Mouse (Mus musculus) CH12.LX (cell line): Measurements from ENCODE around the gene Polr3c. TPM values are rescaled to one million over a fixed set of nuclear protein-coding genes. Genes with fewer than 3 reads are reported as not detected.

Experiments used
- DNase-seq: peaks from one replicate; pipeline ENCODE4 v3.0.0-alpha.2; 2013; ENCODE audit errors: extremely low read depth
- H3K27ac ChIP-seq: 2 replicates; pipeline ENCODE4 v1.5.1; 2012; ENCODE audit warnings: low read depth, mild to moderate bottlenecking, control low read depth, moderate library complexity; ENCODE audit not compliant: insufficient read depth
- H3K27me3 ChIP-seq: replicated peaks from 2 replicates; pipeline ENCODE3; 2012; ENCODE audit warnings: inconsistent platforms
- H3K36me3 ChIP-seq, 2 experiments: replicated peaks in 1 of 2; 2 replicates each; pipeline versions ENCODE3 to v1.6.1; 2012; ENCODE audit warnings: inconsistent platforms in 1 of 2, low read length in 1 of 2, mild to moderate bottlenecking in 1 of 2, mixed read lengths in 1 of 2, moderate library complexity in 1 of 2; ENCODE audit not compliant: control insufficient read depth in 1 of 2, insufficient read depth in 1 of 2
- H3K4me1 ChIP-seq, 2 experiments: 2 replicates each; pipeline ENCODE4 v1.6.1; 2012; ENCODE audit warnings: inconsistent platforms in 1 of 2, moderate library complexity in 1 of 2; ENCODE audit not compliant: insufficient read depth in 2 of 2, control insufficient read depth in 1 of 2
- H3K4me2 ChIP-seq: 2 replicates; pipeline ENCODE4 v1.6.1; 2012; ENCODE audit warnings: low read depth, mild to moderate bottlenecking, control low read depth; ENCODE audit not compliant: poor library complexity, insufficient read depth, severe bottlenecking
- H3K4me3 ChIP-seq, 3 experiments: fragments of 150-350 bp in 1 of 3; sonication (generic) in 1 of 3; replicated peaks in 1 of 3; 2 replicates each; pipeline versions ENCODE3 to v1.5.1; 2011 to 2012; ENCODE audit warnings: low read depth in 2 of 3, low read length in 2 of 3, mild to moderate bottlenecking in 2 of 3, moderate library complexity in 2 of 3, control low read depth in 1 of 3, improper control_type of control experiment in 1 of 3, inconsistent platforms in 1 of 3, mixed read lengths in 1 of 3; ENCODE audit not compliant: poor library complexity in 1 of 3
- H3K79me2 ChIP-seq: replicated peaks from 2 replicates; pipeline ENCODE4 v1.6.1; 2012; ENCODE audit warnings: mild to moderate bottlenecking, moderate library complexity; ENCODE audit not compliant: control insufficient read depth, poor library complexity, insufficient read depth, severe bottlenecking; ENCODE audit errors: extremely low read depth
- H3K9ac ChIP-seq: 2 replicates; pipeline ENCODE4 v1.6.1; 2012; ENCODE audit warnings: low read depth, mild to moderate bottlenecking, control low read depth, moderate library complexity; ENCODE audit not compliant: insufficient read depth
- H3K9me3 ChIP-seq: replicated peaks from 2 replicates; pipeline ENCODE3; 2012; ENCODE audit warnings: low read length, inconsistent platforms, mixed read lengths
- CTCF ChIP-seq, 2 experiments: IDR thresholded peaks in 1 of 2; conservative IDR thresholded peaks in 1 of 2; 2 replicates each; pipeline ENCODE4 v1.5.1; 2011 to 2012; ENCODE audit warnings: low read depth in 2 of 2, low read length in 2 of 2, improper control_type of control experiment in 1 of 2, inconsistent platforms in 1 of 2, mild to moderate bottlenecking in 1 of 2, moderate library complexity in 1 of 2
- E2F4 ChIP-seq: IDR thresholded peaks from 2 replicates; pipeline ENCODE4 v1.6.1; 2011; ENCODE audit warnings: low read depth, low read length, improper control_type of control experiment; ENCODE audit not compliant: insufficient replicate concordance
- GABPA ChIP-seq: IDR thresholded peaks from 2 replicates; pipeline ENCODE4 v1.6.1; 2012; ENCODE audit warnings: low read depth, low read length, improper control_type of control experiment, inconsistent platforms; ENCODE audit not compliant: insufficient replicate concordance
- HCFC1 ChIP-seq: IDR thresholded peaks from 2 replicates; pipeline ENCODE4 v1.6.1; 2012; ENCODE audit warnings: low read depth, mild to moderate bottlenecking, inconsistent platforms, low read length, improper control_type of control experiment
- KAT2A ChIP-seq: IDR thresholded peaks from 2 replicates; pipeline ENCODE4 v1.6.1; 2012; ENCODE audit warnings: low read length, improper control_type of control experiment, inconsistent platforms; ENCODE audit not compliant: insufficient replicate concordance
- MAX ChIP-seq: IDR thresholded peaks from 2 replicates; pipeline ENCODE4 v1.6.1; 2011; ENCODE audit warnings: low read length, improper control_type of control experiment
- MAZ ChIP-seq: IDR thresholded peaks from 2 replicates; pipeline ENCODE4 v1.6.1; 2012; ENCODE audit warnings: low read depth, mild to moderate bottlenecking, inconsistent platforms, low read length, improper control_type of control experiment, moderate library complexity
- MXI1 ChIP-seq: IDR thresholded peaks from 2 replicates; pipeline ENCODE4 v1.6.1; 2011; ENCODE audit warnings: mild to moderate bottlenecking, low read depth, low read length, improper control_type of control experiment
- NELFE ChIP-seq: IDR thresholded peaks from 2 replicates; pipeline ENCODE4 v1.6.1; 2011; ENCODE audit warnings: low read depth, low read length, improper control_type of control experiment
- NRF1 ChIP-seq: IDR thresholded peaks from 2 replicates; pipeline ENCODE4 v1.6.1; 2014; ENCODE audit warnings: low read depth, mild to moderate bottlenecking, inconsistent platforms, low read length, improper control_type of control experiment, moderate library complexity
- PAX5 ChIP-seq: IDR thresholded peaks from 2 replicates; pipeline ENCODE4 v1.6.1; 2012; ENCODE audit warnings: low read length, inconsistent platforms, mixed read lengths
- POLR2A ChIP-seq: IDR thresholded peaks from 2 replicates; pipeline ENCODE4 v1.6.1; 2011; ENCODE audit warnings: low read depth, mild to moderate bottlenecking, improper control_type of control experiment, low read length
- POLR2AphosphoS2 ChIP-seq: IDR thresholded peaks from 2 replicates; pipeline ENCODE4 v1.6.1; 2011; ENCODE audit warnings: low read depth, low read length, improper control_type of control experiment
- SMC3 ChIP-seq: IDR thresholded peaks from 2 replicates; pipeline ENCODE4 v1.6.1; 2011; ENCODE audit warnings: low read depth, low read length, improper control_type of control experiment
- TBP ChIP-seq: conservative IDR thresholded peaks from 2 replicates; pipeline ENCODE4 v1.6.1; 2011; ENCODE audit warnings: low read depth, low read length, improper control_type of control experiment
- UBTF ChIP-seq: IDR thresholded peaks from 2 replicates; pipeline ENCODE4 v1.6.1; 2012; ENCODE audit warnings: low read depth, mild to moderate bottlenecking, inconsistent platforms, low read length, improper control_type of control experiment, moderate library complexity
- USF1 ChIP-seq: IDR thresholded peaks from 2 replicates; pipeline ENCODE4 v1.6.1; 2014; ENCODE audit warnings: low read depth, mild to moderate bottlenecking, inconsistent platforms, low read length, improper control_type of control experiment
- USF2 ChIP-seq: conservative IDR thresholded peaks from 2 replicates; pipeline ENCODE4 v1.6.1; 2011; ENCODE audit warnings: low read depth, low read length, improper control_type of control experiment
- ZKSCAN1 ChIP-seq: IDR thresholded peaks from 2 replicates; pipeline ENCODE4 v1.6.1; 2012; ENCODE audit warnings: low read depth, inconsistent platforms, low read length, improper control_type of control experiment, borderline replicate concordance
- dilution Hi-C: fragments of 300-500 bp; cut with MboI; formaldehyde crosslinking; loops from 2 replicates; pipeline ENCODE4 v1.14.3; 2020; ENCODE audit warnings: low sequenced_read_pairs; ENCODE audit not compliant: extremely low pct_unique_long_range_greater_than_20kb, extremely low pct_ligation_motif_present
- in situ Hi-C: fragments of 300-500 bp; cut with MboI; formaldehyde crosslinking; loops from 3 replicates; pipeline ENCODE4 v1.14.3; 2019; ENCODE audit warnings: low sequenced_read_pairs, low pct_ligation_motif_present, low pct_unique_long_range_greater_than_20kb, mixed read lengths
- polyA plus RNA-seq: library from polyadenylated mRNA; unstranded; fragments of >175 nt; gene quantifications from 2 replicates; pipeline ENCODE4 v1.2.1, GENCODE M21; 2012; ENCODE audit warnings: low read depth; ENCODE audit not compliant: insufficient read length
- total RNA-seq, 2 experiments: library from RNA; depleted of rRNA; stranded (reverse); fragments of 300-350 nt in 1 of 2; fragments of >200 nt in 1 of 2; gene quantifications; 2 replicates each; pipeline ENCODE4 v1.2.3; 2012 to 2014

Polr3c gene
- total and polyA plus RNA-seq, 3 experiments: 18.1 to 78.3 (median 34.5) TPM

GRCm38 (mm10) chr3:96704778-96705177, 22.6 kb downstream of the Polr3c start:
- H3K27ac ChIP-seq: no peak overlapping the region
- peaks cover 3 to 8% of the 10 kb centered on the region in 2 experiments; a peak in 2 of 4 replicates for H3K4me1 ChIP-seq
- no peaks in the 10 kb centered on the region for H3K79me2 ChIP-seq
- dilution Hi-C loops: no loop called here
- peaks cover 12% of the 10 kb centered on the region for H3K9me3 ChIP-seq
- no peak overlapping the region for H3K4me3 ChIP-seq
- peaks cover 47 to 79% of the 10 kb centered on the region in 2 experiments for H3K36me3 ChIP-seq
- no peak for DNase-seq
- no peak overlapping the region for H3K4me2 ChIP-seq
- no peak overlapping the region for H3K9ac ChIP-seq
- in situ Hi-C loops: loop anchor here (5.0 kb wide), 2 partner anchors 42 to 162 kb away; no protein-coding TSS in a partner anchor
- TF ChIP-seq SMC3 (0 out of 2 replicates have a peak, but pooled peaks have one; percentile 5), CTCF (conservative IDR thresholded peaks at IDR 0.05 in 1 of 2, IDR thresholded peaks at IDR 0.05 in 1 of 2; ENCODE audit: low read depth in 2 of 2, low read length in 2 of 2) (peak in 1 of 2 experiments; percentile 41; a peak in 2 of 4 replicates), KAT2A (no peak), TBP (no peak), NELFE (no peak)
- TF ChIP-seq, all 38 proteins: peak for 2
- H3K27me3 ChIP-seq: no peaks in the 10 kb centered on the region

- H3K27me3 ChIP-seq: no peaks in the 10 kb centered on the region
- H3K4me1 ChIP-seq: peaks cover 0 to 9% of the 10 kb centered on the region in 2 experiments; a peak in 2 of 4 replicates
- H3K36me3 ChIP-seq: peaks cover 46 to 69% of the 10 kb centered on the region in 2 experiments
- H3K27ac ChIP-seq: no peak overlapping the region
- no peak overlapping the region for H3K9ac ChIP-seq
- H3K9me3 ChIP-seq: peaks cover 12% of the 10 kb centered on the region
- no peak overlapping the region for H3K4me3 ChIP-seq
- in situ Hi-C loops: loop anchor here (5.0 kb wide), 1 partner anchor 159 kb away; no protein-coding TSS in a partner anchor
- H3K79me2 ChIP-seq: peaks cover 4% of the 10 kb centered on the region
- DNase-seq: no peak
- no peak overlapping the region for H3K4me2 ChIP-seq
- TF ChIP-seq POLR2AphosphoS2 (no peak), PAX5 (no peak), NRF1 (no peak), E2F4 (no peak), HCFC1 (no peak), MAX (no peak), USF1 (no peak), NELFE (no peak), MXI1 (no peak), ZKSCAN1 (no peak), USF2 (no peak), MAZ (no peak), POLR2A (no peak), GABPA (no peak), UBTF (no peak)
- dilution Hi-C loops: no loop called here
Observed at GRCm38 (mm10) chr3:96701003-96701402, 26.4 kb downstream of the Polr3c start.
